Mouse (Mus musculus) retina, embryonic 14.5 days (tissue): Measurements from ENCODE around the gene Dhx34.

ENCODE experiments used
- DNase-seq: peaks from one replicate; pipeline ENCODE4 v3.0.0-alpha.2; 2015; ENCODE audit warnings: low spot score

The Dhx34 gene

DNA sequence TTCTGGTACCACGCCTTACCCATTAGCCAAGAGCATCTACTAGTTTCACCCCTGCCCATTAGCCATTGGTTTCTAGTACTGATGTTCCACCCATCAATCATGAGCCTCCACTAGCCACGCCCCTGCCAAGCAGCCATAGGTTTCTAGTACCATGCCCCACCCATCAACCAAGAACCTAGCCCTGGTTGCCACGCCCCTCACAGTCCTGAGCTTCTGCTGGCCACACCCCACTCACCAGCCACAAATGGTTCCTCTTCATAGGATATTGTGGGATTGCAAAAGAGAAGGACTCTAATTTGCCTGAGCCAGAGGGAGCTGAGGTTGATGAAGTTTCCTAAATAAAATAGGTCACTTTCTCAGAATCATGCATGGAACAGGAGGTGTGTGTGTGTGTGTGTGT, 61.1 kb downstream of the Dhx34 start:
- no peak for DNase-seq

DNA sequence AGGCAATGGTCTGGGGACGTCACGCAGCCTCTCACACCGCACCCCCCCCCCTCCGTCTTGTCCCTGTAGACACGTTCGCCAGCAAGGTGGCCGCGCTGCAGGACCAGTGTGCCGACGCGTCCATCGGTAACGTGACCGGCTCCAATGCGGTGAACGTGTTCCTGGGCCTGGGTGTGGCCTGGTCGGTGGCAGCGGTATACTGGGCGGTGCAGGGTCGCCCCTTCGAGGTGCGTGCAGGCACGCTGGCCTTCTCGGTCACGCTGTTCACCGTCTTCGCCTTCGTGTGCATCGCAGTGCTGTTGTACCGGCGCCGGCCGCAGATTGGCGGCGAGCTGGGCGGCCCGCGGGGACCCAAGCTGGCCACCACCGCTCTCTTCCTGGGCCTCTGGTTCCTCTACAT, 63.1 kb downstream of the Dhx34 start:
- no peak for DNase-seq

DNA sequence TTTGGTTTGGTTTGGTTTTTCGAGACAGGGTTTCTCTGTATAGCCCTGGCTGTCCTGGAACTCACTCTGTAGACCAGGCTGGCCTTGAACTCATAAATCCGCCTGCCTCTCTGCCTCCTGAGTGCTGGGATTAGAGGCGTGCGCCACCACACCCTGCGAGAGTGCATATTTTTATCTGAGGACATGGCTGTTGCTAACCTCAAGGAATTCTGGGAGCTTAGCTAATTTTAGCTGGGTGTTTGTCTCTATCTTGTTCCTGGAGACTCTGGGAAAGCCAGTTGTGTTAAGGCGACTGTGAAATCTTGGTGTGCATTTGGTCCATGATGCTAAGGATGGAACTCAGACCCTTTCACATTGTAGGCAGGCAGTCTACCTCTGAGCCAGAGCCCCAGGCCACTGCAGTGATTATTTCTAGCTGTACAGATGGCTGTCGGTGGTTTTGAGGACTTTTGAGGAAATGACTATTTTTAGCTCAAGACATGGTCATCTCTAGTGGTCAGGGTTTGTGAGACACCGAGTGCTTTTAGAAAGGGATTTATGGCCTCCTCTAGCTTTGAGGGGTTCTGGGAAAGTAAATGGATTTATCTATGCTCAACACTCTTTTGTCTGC, 65.6 kb downstream of the Dhx34 start:
- no peak for DNase-seq

DNA sequence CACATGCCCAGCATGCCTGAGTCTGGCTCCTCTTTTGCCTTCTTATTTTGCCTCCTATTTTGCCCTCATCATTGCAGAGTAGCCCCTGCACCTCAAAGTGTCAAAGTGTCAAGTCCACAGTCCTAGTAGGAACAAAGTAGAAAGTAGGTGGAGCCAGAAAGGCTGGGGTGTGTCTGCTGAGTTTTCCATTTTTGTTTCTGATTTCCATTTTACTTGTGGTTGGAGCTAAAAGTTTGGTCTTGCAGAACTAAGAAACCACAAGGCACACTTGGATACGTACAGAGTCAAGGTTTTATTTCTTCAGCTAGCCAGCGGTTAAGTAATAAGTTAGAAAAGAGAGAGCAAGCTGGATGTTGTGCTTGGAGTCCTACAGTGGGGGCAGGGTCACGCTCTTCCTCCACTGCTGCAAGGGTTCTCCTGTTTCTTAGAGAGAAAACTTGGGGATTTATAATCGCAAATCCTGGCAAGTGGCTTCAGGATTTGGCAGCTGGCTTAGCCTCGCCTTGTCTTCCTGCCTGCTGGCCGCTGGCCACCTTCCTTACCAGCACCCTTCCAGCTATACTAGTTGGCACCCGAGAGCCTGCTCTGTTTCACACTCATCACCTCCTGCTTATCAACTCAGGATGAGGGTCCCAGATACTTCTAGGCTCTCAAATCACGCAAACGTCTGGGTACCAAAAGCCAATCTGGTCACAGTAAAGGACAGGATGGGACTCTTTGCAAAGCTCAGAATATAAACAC, 66.5 kb downstream of the Dhx34 start:
- DNase-seq, result no peak

DNA sequence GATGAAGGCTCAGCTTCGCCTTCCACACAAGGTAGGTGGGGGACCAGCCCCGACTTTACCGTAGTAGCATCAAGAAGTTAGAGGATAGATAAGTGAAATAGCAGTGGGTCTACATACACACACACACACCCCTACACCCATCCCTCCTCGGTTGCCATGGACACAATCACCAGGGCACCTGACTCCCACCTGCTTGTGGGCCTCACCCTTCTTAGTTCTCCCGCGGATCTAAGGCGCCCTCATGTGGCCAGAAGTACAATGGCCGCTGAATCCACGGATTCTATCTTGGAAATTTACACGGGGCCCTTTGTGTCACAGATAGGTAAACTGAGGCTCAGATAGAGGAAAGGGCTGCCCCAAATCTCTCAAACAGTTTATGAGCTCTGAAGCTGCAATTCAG, 68.3 kb downstream of the Dhx34 start:
- DNase-seq, result peak; percentile 77

DNA sequence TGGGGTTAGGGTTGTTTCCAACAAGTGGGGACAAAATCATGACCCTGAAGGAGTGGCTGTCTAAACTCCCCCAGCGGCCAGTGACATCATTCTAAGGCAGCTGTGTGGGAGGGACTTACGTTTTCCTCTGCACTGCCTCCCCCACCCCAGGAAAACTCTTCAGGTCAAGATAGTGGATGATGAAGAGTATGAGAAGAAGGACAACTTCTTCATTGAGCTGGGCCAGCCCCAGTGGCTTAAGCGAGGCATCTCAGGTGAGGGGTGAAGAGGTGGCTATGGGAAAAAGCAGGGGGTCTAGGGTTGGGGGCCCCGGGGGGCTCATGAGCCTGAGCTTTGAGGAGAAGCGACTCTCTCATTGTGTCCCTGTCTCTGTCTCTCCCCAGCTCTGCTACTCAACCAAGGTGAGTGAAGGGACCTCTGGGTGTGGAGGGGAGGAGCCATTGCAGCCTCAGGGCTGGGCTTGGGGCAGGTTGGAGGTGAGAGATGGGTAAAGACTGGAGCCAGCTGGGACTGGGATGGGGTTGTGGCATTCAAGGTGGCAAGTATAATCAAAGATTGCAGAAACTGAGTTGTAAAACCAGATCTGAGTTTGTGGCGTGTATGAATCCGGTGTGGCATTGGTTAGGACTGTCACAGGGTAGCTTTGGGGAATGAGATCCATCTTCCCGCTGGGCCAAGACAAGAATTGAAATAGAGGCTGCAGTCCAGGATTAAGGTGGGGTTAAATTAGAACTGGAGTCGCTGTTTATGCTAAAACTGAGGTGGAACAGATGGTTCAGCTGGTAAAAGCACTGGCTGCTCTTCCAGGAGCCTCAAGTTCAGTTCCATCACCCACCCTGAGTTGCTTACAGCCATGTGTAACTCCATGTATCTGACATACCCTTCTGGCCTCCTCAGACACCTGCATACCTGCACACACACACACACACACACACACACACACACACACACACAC, 71.4 kb downstream of the Dhx34 start:
- DNase-seq, result no peak

DNA sequence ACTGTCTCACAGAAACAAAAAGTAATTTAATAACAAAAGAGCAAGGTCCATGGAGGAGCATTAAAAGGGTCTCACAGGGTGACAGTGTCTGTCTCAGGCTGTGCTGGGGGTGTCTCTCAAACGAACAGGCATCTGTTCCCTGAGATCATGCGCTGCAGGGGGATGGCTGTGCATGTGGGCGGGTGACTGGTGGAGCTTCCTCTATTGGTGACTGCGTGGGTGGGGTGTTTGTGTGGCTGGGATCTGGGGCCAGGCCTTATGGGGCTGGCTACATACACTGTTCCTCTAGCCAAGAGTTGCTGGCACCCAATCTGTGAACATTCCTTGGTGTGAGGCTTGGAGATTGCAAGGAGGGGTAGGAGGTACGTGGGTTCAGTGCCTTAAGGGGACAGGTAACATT, 72.6 kb downstream of the Dhx34 start:
- no peak for DNase-seq

DNA sequence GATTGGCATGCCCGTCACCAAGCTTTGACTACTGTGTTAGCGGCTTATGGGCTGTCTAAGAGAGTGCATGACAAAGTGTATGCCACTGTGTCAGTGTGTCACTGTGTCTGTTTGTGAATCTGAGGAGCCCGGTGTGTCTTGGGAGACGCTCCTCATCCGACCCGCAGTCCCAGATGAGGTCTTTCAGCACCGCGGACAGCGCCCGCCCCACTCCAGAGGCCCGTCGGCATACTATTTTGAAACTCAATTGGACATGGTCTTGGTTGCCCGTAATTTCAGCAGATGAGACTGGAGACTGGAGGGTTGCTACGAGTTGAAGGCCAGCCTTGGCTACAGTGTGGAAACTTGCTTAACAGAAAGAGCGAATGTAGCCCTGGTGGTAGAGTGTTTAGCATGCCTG, 74.2 kb downstream of the Dhx34 start:
- peak; percentile 74 for DNase-seq
